Mouse (Mus musculus) midbrain, embryonic 13.5 days (tissue): Measurements from ENCODE around the gene Tchhl1. TPM values are rescaled to one million over a fixed set of nuclear protein-coding genes. Genes with fewer than 3 reads are reported as not detected.
A peak's percentile ranks its signal among the peaks of the same experiment; 100 is the strongest.
"Not testable (repeated sequence)": the region's sequence is repeated elsewhere in the genome, so short reads cannot be mapped to it uniquely, and the experiment has no call there.

Experiments used
- ATAC-seq: fragments of 200-750 bp; cut with Nextera tagmentation; 2 replicates; pipeline ENCODE4 v1.8.0; 2017; ENCODE audit warnings: mild to moderate bottlenecking, moderate TSS enrichment, moderate library complexity
- H3K27ac ChIP-seq: fragments of 300-500 bp; sonication (generic); 2 replicates; pipeline ENCODE4 v1.5.1; 2015; ENCODE audit warnings: inconsistent platforms, mild to moderate bottlenecking, moderate library complexity
- H3K27me3 ChIP-seq: fragments of 300-500 bp; sonication (generic); 2 replicates; pipeline ENCODE4 v1.6.1; 2015; ENCODE audit warnings: mild to moderate bottlenecking, inconsistent platforms
- H3K36me3 ChIP-seq: fragments of 300-500 bp; sonication (generic); 2 replicates; pipeline ENCODE4 v1.6.1; 2015; ENCODE audit warnings: mild to moderate bottlenecking, inconsistent platforms
- H3K4me1 ChIP-seq: fragments of 300-500 bp; sonication (generic); replicated peaks from 2 replicates; pipeline ENCODE4 v1.6.1; 2015; ENCODE audit warnings: inconsistent platforms
- H3K4me2 ChIP-seq: fragments of 300-500 bp; sonication (generic); replicated peaks from 2 replicates; pipeline ENCODE4 v1.6.1; 2015; ENCODE audit warnings: moderate library complexity, mild to moderate bottlenecking, inconsistent platforms
- H3K4me3 ChIP-seq: fragments of 300-500 bp; sonication (generic); replicated peaks from 2 replicates; pipeline ENCODE4 v1.5.1; 2015; ENCODE audit warnings: mild to moderate bottlenecking, inconsistent platforms
- H3K9ac ChIP-seq: fragments of 300-500 bp; sonication (generic); replicated peaks from 2 replicates; pipeline ENCODE4 v1.6.1; 2015; ENCODE audit warnings: mild to moderate bottlenecking, inconsistent platforms
- H3K9me3 ChIP-seq: fragments of 300-500 bp; sonication (generic); 2 replicates; pipeline ENCODE4 v1.6.1; 2016; ENCODE audit warnings: mild to moderate bottlenecking, inconsistent platforms
- WGBS: fragments of 180-500 bp; shearing (Covaris S2); methylation state at CpG from one replicate; pipeline ENCODE4 v1.1.7; 2015; 5-methylcytosine and 5-hydroxymethylcytosine counted together
- polyA plus RNA-seq: library from polyadenylated mRNA; unstranded; fragments of >200 nt; fragmentation: Nextera tagmentation; extraction: Ambion mirVana; gene quantifications from 2 replicates; pipeline ENCODE4 v1.2.1, GENCODE M21; 2015

The Tchhl1 gene
- polyA plus RNA-seq, 1 experiment from 2014 or later: not detected

- ATAC-seq: no peak
- Histone ChIP-seq H3K27ac (no peak overlapping the region), H3K9ac (no peak overlapping the region), H3K27me3 (no peaks in the 10 kb centered on the region), H3K9me3 (no peaks in the 10 kb centered on the region), H3K4me1 (no peaks in the 10 kb centered on the region), H3K4me3 (no peak overlapping the region), H3K36me3 (no peaks in the 10 kb centered on the region), H3K4me2 (no peak overlapping the region)
- WGBS: 85% methylated on average over 3 of the region's 3 CpGs
These were observed 1.1 kb downstream of the Tchhl1 start for GRCm38 (mm10) chr3:93469629-93470028.

- H3K27ac ChIP-seq: no peak overlapping the region
- H3K9ac ChIP-seq: no peak overlapping the region
- ATAC-seq: no peak
- 87% methylated on average over 1 of the region's 1 CpGs for WGBS
- no peaks in the 10 kb centered on the region for H3K36me3 ChIP-seq
- H3K9me3 ChIP-seq: no peaks in the 10 kb centered on the region
- no peaks in the 10 kb centered on the region for H3K4me1 ChIP-seq
- no peaks in the 10 kb centered on the region for H3K27me3 ChIP-seq
- no peak overlapping the region for H3K4me2 ChIP-seq
- no peak overlapping the region for H3K4me3 ChIP-seq
These were observed 11.5 kb downstream of the Tchhl1 start for GRCm38 (mm10) chr3:93480053-93480452.

- Histone ChIP-seq H3K4me2 (no peak overlapping the region), H3K36me3 (no peaks in the 10 kb centered on the region), H3K27ac (no peak overlapping the region), H3K4me3 (no peak overlapping the region), H3K4me1 (no peaks in the 10 kb centered on the region), H3K9me3 (no peaks in the 10 kb centered on the region), H3K27me3 (no peaks in the 10 kb centered on the region), H3K9ac (no peak overlapping the region)
- no peak for ATAC-seq
- 84% methylated on average over 2 of the region's 2 CpGs for WGBS
These were observed 13.5 kb downstream of the Tchhl1 start for GRCm38 (mm10) chr3:93481982-93482616.

- Histone ChIP-seq H3K4me3 (no peak overlapping the region), H3K27ac (no peak overlapping the region), H3K9me3 (no peaks in the 10 kb centered on the region), H3K9ac (no peak overlapping the region), H3K36me3 (no peaks in the 10 kb centered on the region), H3K4me2 (no peak overlapping the region), H3K4me1 (no peaks in the 10 kb centered on the region), H3K27me3 (no peaks in the 10 kb centered on the region)
- ATAC-seq: no peak
- 88% methylated on average over 3 of the region's 3 CpGs for WGBS
These were observed 17.1 kb downstream of the Tchhl1 start for GRCm38 (mm10) chr3:93485611-93486010.

GRCm38 (mm10) chr3:93488541-93488940, 20.0 kb downstream of the Tchhl1 start:
- H3K27me3 ChIP-seq: no peaks in the 10 kb centered on the region
- H3K27ac ChIP-seq: no peak overlapping the region
- H3K9me3 ChIP-seq: no peaks in the 10 kb centered on the region
- WGBS: 85% methylated on average over 2 of the region's 2 CpGs
- no peak overlapping the region for H3K4me3 ChIP-seq
- H3K4me1 ChIP-seq: no peaks in the 10 kb centered on the region
- no peaks in the 10 kb centered on the region for H3K36me3 ChIP-seq
- H3K4me2 ChIP-seq: no peak overlapping the region
- no peak for ATAC-seq
- no peak overlapping the region for H3K9ac ChIP-seq

GRCm38 (mm10) chr3:93492176-93492575, 23.6 kb downstream of the Tchhl1 start:
- Histone ChIP-seq H3K4me2 (no peak overlapping the region), H3K27me3 (no peaks in the 10 kb centered on the region), H3K4me3 (no peak overlapping the region), H3K9me3 (no peaks in the 10 kb centered on the region), H3K36me3 (no peaks in the 10 kb centered on the region), H3K27ac (no peak overlapping the region), H3K9ac (no peak overlapping the region), H3K4me1 (no peaks in the 10 kb centered on the region)
- 80% methylated on average over 3 of the region's 3 CpGs for WGBS
- no peak for ATAC-seq

- H3K4me1 ChIP-seq: no peaks in the 10 kb centered on the region
- no peak overlapping the region for H3K4me2 ChIP-seq
- no peak overlapping the region for H3K4me3 ChIP-seq
- 1% methylated on average over 4 of the region's 4 CpGs for WGBS
- no peaks in the 10 kb centered on the region for H3K27me3 ChIP-seq
- no peak overlapping the region for H3K27ac ChIP-seq
- no peaks in the 10 kb centered on the region for H3K9me3 ChIP-seq
- no peak overlapping the region for H3K9ac ChIP-seq
- ATAC-seq: peak; percentile 94
- H3K36me3 ChIP-seq: no peaks in the 10 kb centered on the region
These were observed 25.4 kb downstream of the Tchhl1 start for GRCm38 (mm10) chr3:93493992-93494391.

GRCm38 (mm10) chr3:93494774-93495173, 26.2 kb downstream of the Tchhl1 start:
- H3K4me1 ChIP-seq, H3K27me3 ChIP-seq, H3K27ac ChIP-seq, H3K4me3 ChIP-seq, H3K9me3 ChIP-seq, H3K4me2 ChIP-seq, H3K36me3 ChIP-seq, ATAC-seq, H3K9ac ChIP-seq: not testable (repeated sequence)
- WGBS: 33% methylated on average over 5 of the region's 5 CpGs

- H3K4me2 ChIP-seq: no peak overlapping the region
- no peak overlapping the region for H3K4me3 ChIP-seq
- no peak for ATAC-seq
- H3K36me3 ChIP-seq: no peaks in the 10 kb centered on the region
- no peak overlapping the region for H3K9ac ChIP-seq
- H3K27me3 ChIP-seq: no peaks in the 10 kb centered on the region
- H3K9me3 ChIP-seq: no peaks in the 10 kb centered on the region
- WGBS: 81% methylated on average over 3 of the region's 3 CpGs
- no peak overlapping the region for H3K27ac ChIP-seq
- no peaks in the 10 kb centered on the region for H3K4me1 ChIP-seq
These were observed 28.6 kb downstream of the Tchhl1 start for GRCm38 (mm10) chr3:93497131-93497530.

- ATAC-seq: no peak
- Histone ChIP-seq H3K27me3 (no peaks in the 10 kb centered on the region), H3K27ac (no peak overlapping the region), H3K9me3 (no peaks in the 10 kb centered on the region), H3K36me3 (no peaks in the 10 kb centered on the region), H3K4me2 (no peak overlapping the region), H3K4me3 (no peak overlapping the region), H3K4me1 (no peaks in the 10 kb centered on the region), H3K9ac (no peak overlapping the region)
These were observed 30.6 kb downstream of the Tchhl1 start for GRCm38 (mm10) chr3:93499129-93499528.

- H3K27ac ChIP-seq: no peak overlapping the region
- no peak overlapping the region for H3K9ac ChIP-seq
- no peaks in the 10 kb centered on the region for H3K4me1 ChIP-seq
- H3K9me3 ChIP-seq: no peaks in the 10 kb centered on the region
- WGBS: 79% methylated on average over 7 of the region's 7 CpGs
- no peak for ATAC-seq
- H3K4me2 ChIP-seq: no peak overlapping the region
- no peaks in the 10 kb centered on the region for H3K36me3 ChIP-seq
- H3K27me3 ChIP-seq: no peaks in the 10 kb centered on the region
- H3K4me3 ChIP-seq: no peak overlapping the region
These were observed 36.1 kb downstream of the Tchhl1 start for GRCm38 (mm10) chr3:93504536-93505189.

GRCm38 (mm10) chr3:93505960-93506863, 37.7 kb downstream of the Tchhl1 start:
- no peak overlapping the region for H3K4me3 ChIP-seq
- H3K4me1 ChIP-seq: no peaks in the 10 kb centered on the region
- ATAC-seq: no peak
- H3K9me3 ChIP-seq: no peaks in the 10 kb centered on the region
- H3K36me3 ChIP-seq: no peaks in the 10 kb centered on the region
- no peak overlapping the region for H3K4me2 ChIP-seq
- WGBS: 43% methylated on average over 30 of the region's 30 CpGs
- H3K27ac ChIP-seq: no peak overlapping the region
- no peak overlapping the region for H3K9ac ChIP-seq
- H3K27me3 ChIP-seq: no peaks in the 10 kb centered on the region
